Mouse (Mus musculus): ENCODE measurements around the gene Lpp.

- no peak for TF ChIP-seq HCFC1 (IDR thresholded peaks at IDR 0.05; ENCODE audit: low read depth, low read length)
- no peak for TF ChIP-seq MAX (IDR thresholded peaks at IDR 0.05; ENCODE audit: low read length)
- no peak for TF ChIP-seq CHD1 (IDR thresholded peaks at IDR 0.05; ENCODE audit: low read depth, low read length)
- TF ChIP-seq EP300 (IDR thresholded peaks at IDR 0.05; ENCODE audit: low read length), result no peak
- no peak for TF ChIP-seq ZKSCAN1 (IDR thresholded peaks at IDR 0.05; ENCODE audit: borderline replicate concordance, low read depth, low read length)
- no peak for TF ChIP-seq TCF12 (IDR thresholded peaks at IDR 0.05; ENCODE audit: low read depth, low read length)
- TF ChIP-seq CTCF (conservative IDR thresholded peaks at IDR 0.05 in 1 of 2, IDR thresholded peaks at IDR 0.05 in 1 of 2; ENCODE audit: low read depth in 2 of 2, low read length in 2 of 2), result no peak
- no peak for TF ChIP-seq POLR2A (IDR thresholded peaks at IDR 0.05; ENCODE audit: low read depth, low read length)
These were observed 2.2 kb upstream of the Lpp start for GRCm38 (mm10) chr16:24391111-24391510.

Measured in CH12.LX (cell line).